Mouse (Mus musculus): ENCODE measurements around the gene Tspan33. TPM values are rescaled to one million over a fixed set of nuclear protein-coding genes. Genes with fewer than 3 reads are reported as not detected.
"Not testable (repeated sequence)": the region's sequence is repeated elsewhere in the genome, so short reads cannot be mapped to it uniquely, and the experiment has no call there.

Gene Tspan33
- polyA plus RNA-seq, 1 experiment from 2014 or later, result 1.0 TPM

GRCm38 (mm10) chr6:29660662-29661307 is 33.2 kb upstream of the Tspan33 start:
- Histone ChIP-seq H3K27ac (ENCODE audit: low read depth, low read length) (no peak overlapping the region), H3K27me3 (replicated peaks; ENCODE audit: control insufficient read depth, insufficient read depth, low read length) (no peaks in the 10 kb centered on the region), H3K36me3 (ENCODE audit: control insufficient read depth, insufficient read depth) (no peaks in the 10 kb centered on the region), H3K9me3 (ENCODE audit: control insufficient read depth) (no peaks in the 10 kb centered on the region), H3K9ac (ENCODE audit: low read depth, low read length) (no peak overlapping the region), H3K4me2 (replicated peaks; ENCODE audit: low read depth) (no peak overlapping the region), H3K4me3 (ENCODE audit: low read depth, low read length) (no peak overlapping the region), H3K4me1 (replicated peaks; ENCODE audit: control insufficient read depth, insufficient read depth, low read length) (no peaks in the 10 kb centered on the region)
- TF ChIP-seq CTCF (IDR thresholded peaks at IDR 0.05; ENCODE audit: low read depth), result no peak
- ATAC-seq, result no peak
- WGBS, result 46% methylated on average over 11 of the region's 11 CpGs

- TF ChIP-seq CTCF (IDR thresholded peaks at IDR 0.05; ENCODE audit: low read depth), result no peak
- Histone ChIP-seq H3K4me2 (replicated peaks; ENCODE audit: low read depth) (no peak overlapping the region), H3K4me3 (ENCODE audit: low read depth, low read length) (no peak overlapping the region), H3K9ac (ENCODE audit: low read depth, low read length) (no peak overlapping the region), H3K9me3 (ENCODE audit: control insufficient read depth) (no peaks in the 10 kb centered on the region), H3K27me3 (replicated peaks; ENCODE audit: control insufficient read depth, insufficient read depth, low read length) (no peaks in the 10 kb centered on the region), H3K4me1 (replicated peaks; ENCODE audit: control insufficient read depth, insufficient read depth, low read length) (no peaks in the 10 kb centered on the region), H3K27ac (ENCODE audit: low read depth, low read length) (no peak overlapping the region), H3K36me3 (ENCODE audit: control insufficient read depth, insufficient read depth) (no peaks in the 10 kb centered on the region)
- ATAC-seq, result no peak
- 65% methylated on average over 6 of the region's 6 CpGs for WGBS
Measured at GRCm38 (mm10) chr6:29667266-29667665, 26.8 kb upstream of the Tspan33 start.

GRCm38 (mm10) chr6:29671741-29672140 is 22.3 kb upstream of the Tspan33 start:
- no peaks in the 10 kb centered on the region for H3K27me3 ChIP-seq (replicated peaks; ENCODE audit: control insufficient read depth, insufficient read depth, low read length)
- TF ChIP-seq CTCF (IDR thresholded peaks at IDR 0.05; ENCODE audit: low read depth), result no peak
- H3K36me3 ChIP-seq (ENCODE audit: control insufficient read depth, insufficient read depth), result no peaks in the 10 kb centered on the region
- no peaks in the 10 kb centered on the region for H3K4me1 ChIP-seq (replicated peaks; ENCODE audit: control insufficient read depth, insufficient read depth, low read length)
- no peak overlapping the region for H3K27ac ChIP-seq (ENCODE audit: low read depth, low read length)
- H3K4me2 ChIP-seq (replicated peaks; ENCODE audit: low read depth), result no peak overlapping the region
- no peaks in the 10 kb centered on the region for H3K9me3 ChIP-seq (ENCODE audit: control insufficient read depth)
- ATAC-seq, result no peak
- H3K4me3 ChIP-seq (ENCODE audit: low read depth, low read length), result no peak overlapping the region
- WGBS, result 34% methylated on average over 3 of the region's 3 CpGs
- no peak overlapping the region for H3K9ac ChIP-seq (ENCODE audit: low read depth, low read length)

- Histone ChIP-seq H3K9ac (ENCODE audit: low read depth, low read length) (no peak overlapping the region), H3K27me3 (replicated peaks; ENCODE audit: control insufficient read depth, insufficient read depth, low read length) (no peaks in the 10 kb centered on the region), H3K4me1 (replicated peaks; ENCODE audit: control insufficient read depth, insufficient read depth, low read length) (no peaks in the 10 kb centered on the region), H3K36me3 (ENCODE audit: control insufficient read depth, insufficient read depth) (no peaks in the 10 kb centered on the region), H3K4me3 (ENCODE audit: low read depth, low read length) (no peak overlapping the region), H3K27ac (ENCODE audit: low read depth, low read length) (no peak overlapping the region), H3K9me3 (ENCODE audit: control insufficient read depth) (no peaks in the 10 kb centered on the region), H3K4me2 (replicated peaks; ENCODE audit: low read depth) (no peak overlapping the region)
- 40% methylated on average over 12 of the region's 12 CpGs for WGBS
- ATAC-seq, result no peak
- TF ChIP-seq CTCF (IDR thresholded peaks at IDR 0.05; ENCODE audit: low read depth), result no peak
Measured at GRCm38 (mm10) chr6:29672563-29673411, 21.2 kb upstream of the Tspan33 start.

- no peaks in the 10 kb centered on the region for H3K36me3 ChIP-seq (ENCODE audit: control insufficient read depth, insufficient read depth)
- H3K4me2 ChIP-seq (replicated peaks; ENCODE audit: low read depth), result no peak overlapping the region
- no peaks in the 10 kb centered on the region for H3K9me3 ChIP-seq (ENCODE audit: control insufficient read depth)
- ATAC-seq, result no peak
- no peak for TF ChIP-seq CTCF (IDR thresholded peaks at IDR 0.05; ENCODE audit: low read depth)
- H3K27me3 ChIP-seq (replicated peaks; ENCODE audit: control insufficient read depth, insufficient read depth, low read length), result no peaks in the 10 kb centered on the region
- H3K4me3 ChIP-seq (ENCODE audit: low read depth, low read length), result no peak overlapping the region
- no peak overlapping the region for H3K9ac ChIP-seq (ENCODE audit: low read depth, low read length)
- no peaks in the 10 kb centered on the region for H3K4me1 ChIP-seq (replicated peaks; ENCODE audit: control insufficient read depth, insufficient read depth, low read length)
- no peak overlapping the region for H3K27ac ChIP-seq (ENCODE audit: low read depth, low read length)
- 47% methylated on average over 2 of the region's 2 CpGs for WGBS
Measured at GRCm38 (mm10) chr6:29673739-29674138, 20.3 kb upstream of the Tspan33 start.

- not testable (repeated sequence) for H3K4me3 ChIP-seq (ENCODE audit: low read depth, low read length); H3K36me3 ChIP-seq (ENCODE audit: control insufficient read depth, insufficient read depth); H3K4me1 ChIP-seq (replicated peaks; ENCODE audit: control insufficient read depth, insufficient read depth, low read length); ATAC-seq; H3K27ac ChIP-seq (ENCODE audit: low read depth, low read length); H3K9me3 ChIP-seq (ENCODE audit: control insufficient read depth); H3K27me3 ChIP-seq (replicated peaks; ENCODE audit: control insufficient read depth, insufficient read depth, low read length); H3K9ac ChIP-seq (ENCODE audit: low read depth, low read length); H3K4me2 ChIP-seq (replicated peaks; ENCODE audit: low read depth)
- WGBS, result 77% methylated on average over 8 of the region's 10 CpGs
Measured at GRCm38 (mm10) chr6:29679947-29680550, 14.0 kb upstream of the Tspan33 start.
